Mouse (Mus musculus) testis, adult 2 months (tissue): ENCODE data around the gene Sh2d2a.
A peak's percentile ranks its signal among the peaks of the same experiment; 100 is the strongest.

ENCODE experiments used
- CTCF ChIP-seq: fragments of 200-500 bp; IDR thresholded peaks from 2 replicates; pipeline ENCODE4 v1.5.1; 2012; ENCODE audit warnings: low read depth, mild to moderate bottlenecking, inconsistent platforms, low read length, moderate library complexity; ENCODE audit not compliant: control insufficient read depth, insufficient read depth, insufficient replicate concordance
- POLR2A ChIP-seq: fragments of 200-500 bp; IDR thresholded peaks from 2 replicates; pipeline ENCODE4 v1.6.1; 2012; ENCODE audit warnings: low read depth, mild to moderate bottlenecking, inconsistent platforms, low read length, moderate library complexity; ENCODE audit not compliant: control insufficient read depth

- no peak for TF ChIP-seq CTCF
- 0 out of 2 replicates have a peak, but pooled peaks have one; percentile 28 for TF ChIP-seq POLR2A
Observed at GRCm38 (mm10) chr3:87818226-87818625, 28.3 kb upstream of the Sh2d2a start.
